Mouse (Mus musculus) lung, postnatal 0 days (tissue): Measurements from ENCODE around the gene Ankrd24.

Source experiments
- CTCF ChIP-seq: IDR thresholded peaks from 2 replicates; pipeline ENCODE4 v1.5.1; 2016; ENCODE audit warnings: antibody characterized with exemption, mild to moderate bottlenecking
- EP300 ChIP-seq: IDR thresholded peaks from 2 replicates; pipeline ENCODE4 v1.6.1; 2016; ENCODE audit warnings: antibody characterized with exemption, mild to moderate bottlenecking, control low read depth

DNA sequence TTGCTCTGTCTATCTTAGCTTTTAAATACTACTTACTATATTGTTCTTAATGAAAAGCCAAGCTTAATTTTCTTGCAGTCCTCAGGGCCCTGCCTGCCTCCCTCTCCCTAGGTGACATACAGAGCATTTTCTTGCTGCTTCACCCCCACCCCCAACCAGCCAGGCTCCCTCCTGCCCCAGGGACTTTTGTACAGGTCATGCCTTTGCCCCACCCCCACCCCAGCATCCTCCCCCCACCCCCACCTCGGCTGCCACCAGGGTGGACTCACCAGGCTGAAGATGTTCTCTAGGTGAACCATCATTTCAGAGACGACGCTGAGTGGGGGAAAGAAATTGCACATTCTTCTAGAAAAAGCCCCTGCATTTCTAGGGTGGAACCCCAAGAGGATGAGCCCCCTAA lies 30.0 kb upstream of the Ankrd24 start:
- TF ChIP-seq EP300 (no peak), CTCF (no peak)
